ENCODE assay signal across 19 mouse cellular contexts in genomic region chr2:13169962-13170361, GRCm38 (mm10).
"Had no signal": no experiment of that assay in that cellular context is flagged by ENCODE, and none has a peak within 500 bp of the region (broad histone marks: within the 10 kb centered on the region; RNA-seq: fewer than 3 reads in every experiment).

No protein-coding gene starts in this region.

- H3K4me1 ChIP-seq: lung, embryonic 15.5 days had no signal

- H3K9ac ChIP-seq: lung, embryonic 15.5 days; midbrain, embryonic 12.5 days; neural tube, embryonic 13.5 days; neural tube, embryonic 15.5 days had no signal

- H3K27ac ChIP-seq: lung, embryonic 15.5 days; macrophage; midbrain, embryonic 10.5 days; midbrain, embryonic 12.5 days; neural tube, embryonic 13.5 days; neural tube, embryonic 15.5 days had no signal

- ATAC-seq: lung, postnatal 0 days; midbrain, embryonic 16.5 days had no signal

- H3K36me3 ChIP-seq: lung, embryonic 15.5 days; midbrain, embryonic 10.5 days; midbrain, embryonic 12.5 days; neural tube, embryonic 13.5 days; neural tube, embryonic 15.5 days had no signal

- H3K9me3 ChIP-seq: lung, embryonic 15.5 days; midbrain, embryonic 10.5 days; midbrain, embryonic 12.5 days; neural tube, embryonic 13.5 days; neural tube, embryonic 15.5 days had no signal

- H3K4me3 ChIP-seq: lung, embryonic 15.5 days; midbrain, embryonic 10.5 days; midbrain, embryonic 12.5 days; myocyte; neural tube, embryonic 13.5 days; neural tube, embryonic 15.5 days had no signal

- H3K27me3 ChIP-seq: lung, embryonic 15.5 days; neural tube, embryonic 13.5 days; neural tube, embryonic 15.5 days had no signal

- H3K4me2 ChIP-seq: lung, embryonic 15.5 days; midbrain, embryonic 12.5 days; neural tube, embryonic 13.5 days; neural tube, embryonic 15.5 days had no signal

- DNase-seq: lung, adult 2 months; lung, postnatal 14 days; lung, postnatal 36 days; midbrain, embryonic 14.5 days; retina, postnatal 1 day; right cerebral cortex, adult 18-20 months; right cerebral cortex, postnatal 14 days; thymus, adult 18-20 months; thymus, postnatal 14 days; thymus, postnatal 36 days had no signal
